Mouse (Mus musculus): Measurements from ENCODE around the gene Zdhhc1. TPM values are rescaled to one million over a fixed set of nuclear protein-coding genes. Genes with fewer than 3 reads are reported as not detected.

The Zdhhc1 gene
- total and polyA plus RNA-seq, 3 experiments: 4.9 to 11.5 TPM; not detected in 1

GRCm38 (mm10) chr8:105450977-105451376 is 45.7 kb downstream of the Zdhhc1 start:
- Histone ChIP-seq H3K79me2 (ENCODE audit: control insufficient read depth, insufficient read depth, low read length, poor library complexity) (no peaks in the 10 kb centered on the region), H3K36me3 (ENCODE audit: control insufficient read depth in 1 of 2, insufficient read depth in 2 of 2, low read length in 2 of 2) (peaks cover 0 to 17% of the 10 kb centered on the region in 2 experiments; a peak in 2 of 4 replicates), H3K27ac (ENCODE audit: control insufficient read depth, low read depth, low read length) (no peak overlapping the region), H3K27me3 (ENCODE audit: control insufficient read depth in 1 of 2, insufficient read depth in 2 of 2, low read length in 2 of 2) (peaks cover 0 to 9% of the 10 kb centered on the region in 2 experiments), H3K4me3 (ENCODE audit: control insufficient read depth in 1 of 2, insufficient read depth in 1 of 2, low read depth in 2 of 2, low read length in 2 of 2) (no peak overlapping the region), H3K9me3 (replicated peaks; ENCODE audit: insufficient read depth, low read length) (no peaks in the 10 kb centered on the region), H3K9ac (ENCODE audit: control insufficient read depth, low read depth, low read length, poor library complexity, severe bottlenecking) (no peak overlapping the region), H3K4me1 (ENCODE audit: control insufficient read depth in 1 of 2, insufficient read depth in 2 of 2, low read length in 2 of 2) (peaks cover 7 to 19% of the 10 kb centered on the region in 2 experiments)
- TF ChIP-seq MEF2A (IDR thresholded peaks at IDR 0.05; ENCODE audit: extremely low read depth, insufficient replicate concordance, low read depth, low read length, poor library complexity, severe bottlenecking) (no peak), USF1 (IDR thresholded peaks at IDR 0.05; ENCODE audit: low read depth, low read length) (no peak), GATA1 (IDR thresholded peaks at IDR 0.05; ENCODE audit: low read depth, low read length) (no peak), POLR2AphosphoS5 (IDR thresholded peaks at IDR 0.05; ENCODE audit: borderline replicate concordance, low read depth, low read length) (no peak), GABPA (IDR thresholded peaks at IDR 0.05; ENCODE audit: low read depth, low read length) (no peak), ZMIZ1 (IDR thresholded peaks at IDR 0.05; ENCODE audit: low read depth, low read length) (no peak), CHD1 (IDR thresholded peaks at IDR 0.05; ENCODE audit: low read depth, low read length) (no peak), TAL1 (IDR thresholded peaks at IDR 0.05; ENCODE audit: low read length) (no peak), KAT2A (conservative IDR thresholded peaks at IDR 0.05; ENCODE audit: low read depth, low read length) (no peak), CHD2 (IDR thresholded peaks at IDR 0.05; ENCODE audit: low read length) (no peak), BHLHE40 (IDR thresholded peaks at IDR 0.05; ENCODE audit: borderline replicate concordance, low read depth, low read length) (no peak), MAX (IDR thresholded peaks at IDR 0.05; ENCODE audit: low read length) (no peak), NRF1 (IDR thresholded peaks at IDR 0.05; ENCODE audit: insufficient read depth, low read depth, low read length, poor library complexity, severe bottlenecking) (no peak), USF2 (IDR thresholded peaks at IDR 0.05; ENCODE audit: borderline replicate concordance in 1 of 2, insufficient read depth in 1 of 2, low read depth in 1 of 2, low read length in 2 of 2) (no peak), E2F4 (IDR thresholded peaks at IDR 0.05; ENCODE audit: borderline replicate concordance, low read depth, low read length) (no peak)
- DNase-seq (ENCODE audit: low read depth, low spot score): no peak

- peak; percentile 14 for DNase-seq (ENCODE audit: low read depth, low spot score)
- Histone ChIP-seq H3K4me3 (ENCODE audit: control insufficient read depth in 1 of 2, insufficient read depth in 1 of 2, low read depth in 2 of 2, low read length in 2 of 2) (no peak overlapping the region), H3K9me3 (replicated peaks; ENCODE audit: insufficient read depth, low read length) (no peaks in the 10 kb centered on the region), H3K9ac (ENCODE audit: control insufficient read depth, low read depth, low read length, poor library complexity, severe bottlenecking) (no peak overlapping the region), H3K27ac (ENCODE audit: control insufficient read depth, low read depth, low read length) (no peak overlapping the region), H3K36me3 (ENCODE audit: control insufficient read depth in 1 of 2, insufficient read depth in 2 of 2, low read length in 2 of 2) (peaks cover 0 to 9% of the 10 kb centered on the region in 2 experiments; a peak in 2 of 4 replicates), H3K79me2 (ENCODE audit: control insufficient read depth, insufficient read depth, low read length, poor library complexity) (no peaks in the 10 kb centered on the region), H3K4me1 (ENCODE audit: control insufficient read depth in 1 of 2, insufficient read depth in 2 of 2, low read length in 2 of 2) (peaks cover 2 to 12% of the 10 kb centered on the region in 2 experiments; a peak in 3 of 4 replicates), H3K27me3 (ENCODE audit: control insufficient read depth in 1 of 2, insufficient read depth in 2 of 2, low read length in 2 of 2) (peaks cover 7 to 15% of the 10 kb centered on the region in 2 experiments)
- no peak for TF ChIP-seq GATA1 (IDR thresholded peaks at IDR 0.05; ENCODE audit: low read depth, low read length)
- no peak for TF ChIP-seq USF1 (IDR thresholded peaks at IDR 0.05; ENCODE audit: low read depth, low read length)
- TF ChIP-seq ZMIZ1 (IDR thresholded peaks at IDR 0.05; ENCODE audit: low read depth, low read length): no peak
- TF ChIP-seq MAFK (IDR thresholded peaks at IDR 0.05; ENCODE audit: borderline replicate concordance, low read depth, low read length): no peak
- no peak for TF ChIP-seq GABPA (IDR thresholded peaks at IDR 0.05; ENCODE audit: low read depth, low read length)
- no peak for TF ChIP-seq ETS1 (IDR thresholded peaks at IDR 0.05; ENCODE audit: low read depth, low read length)
- TF ChIP-seq CHD2 (IDR thresholded peaks at IDR 0.05; ENCODE audit: low read length): no peak
- TF ChIP-seq SMC3 (IDR thresholded peaks at IDR 0.05; ENCODE audit: low read depth, low read length): no peak
- TF ChIP-seq CTCF (IDR thresholded peaks at IDR 0.05 in 2 of 3, conservative IDR thresholded peaks at IDR 0.05 in 1 of 3; ENCODE audit: control insufficient read depth in 1 of 3, insufficient read depth in 1 of 3, low read depth in 2 of 3, low read length in 3 of 3, poor library complexity in 1 of 3, severe bottlenecking in 1 of 3): no peak
- TF ChIP-seq POLR2AphosphoS5 (IDR thresholded peaks at IDR 0.05; ENCODE audit: borderline replicate concordance, low read depth, low read length): no peak
- no peak for TF ChIP-seq MAZ (IDR thresholded peaks at IDR 0.05; ENCODE audit: low read depth, low read length)
- TF ChIP-seq MXI1 (IDR thresholded peaks at IDR 0.05; ENCODE audit: low read depth, low read length): no peak
- TF ChIP-seq E2F4 (IDR thresholded peaks at IDR 0.05; ENCODE audit: borderline replicate concordance, low read depth, low read length): no peak
- no peak for TF ChIP-seq ZNF384 (IDR thresholded peaks at IDR 0.05; ENCODE audit: low read depth, low read length)
- TF ChIP-seq SIN3A (IDR thresholded peaks at IDR 0.05; ENCODE audit: low read length): no peak
- TF ChIP-seq ZC3H11A (IDR thresholded peaks at IDR 0.05; ENCODE audit: low read depth, low read length): no peak
- TF ChIP-seq EP300 (IDR thresholded peaks at IDR 0.05; ENCODE audit: low read depth in 1 of 2, low read length in 2 of 2): no peak
- no peak for TF ChIP-seq JUND (IDR thresholded peaks at IDR 0.05; ENCODE audit: low read depth, low read length)
Measured at GRCm38 (mm10) chr8:105448596-105448995, 48.1 kb downstream of the Zdhhc1 start.

Data from MEL (cell line).